Mouse (Mus musculus) liver, embryonic 12.5 days (tissue): Measurements from ENCODE around the gene Pde1b. TPM values are rescaled to one million over a fixed set of nuclear protein-coding genes. Genes with fewer than 3 reads are reported as not detected.

Experiments used
- ATAC-seq: fragments of 200-750 bp; cut with Nextera tagmentation; 2 replicates; pipeline ENCODE4 v1.8.0; 2017; ENCODE audit warnings: moderate number of reproducible peaks, mild to moderate bottlenecking, moderate library complexity
- H3K27ac ChIP-seq: fragments of 300-500 bp; sonication (generic); 2 replicates; pipeline ENCODE4 v1.5.1; 2016; ENCODE audit warnings: mild to moderate bottlenecking
- H3K27me3 ChIP-seq: fragments of 300-500 bp; sonication (generic); replicated peaks from 2 replicates; pipeline ENCODE4 v1.6.1; 2016; ENCODE audit warnings: mild to moderate bottlenecking, moderate library complexity
- H3K36me3 ChIP-seq: fragments of 300-500 bp; sonication (generic); 2 replicates; pipeline ENCODE4 v1.6.1; 2016; ENCODE audit warnings: mild to moderate bottlenecking, moderate library complexity
- H3K4me1 ChIP-seq: fragments of 300-500 bp; sonication (generic); 2 replicates; pipeline ENCODE4 v1.6.1; 2016
- H3K4me2 ChIP-seq: fragments of 300-500 bp; sonication (generic); 2 replicates; pipeline ENCODE4 v1.6.1; 2016; ENCODE audit warnings: mild to moderate bottlenecking, moderate library complexity
- H3K4me3 ChIP-seq: fragments of 300-500 bp; sonication (generic); 2 replicates; pipeline ENCODE4 v1.5.1; 2016; ENCODE audit warnings: mild to moderate bottlenecking, moderate library complexity
- H3K9ac ChIP-seq: fragments of 300-500 bp; sonication (generic); 2 replicates; pipeline ENCODE4 v1.6.1; 2016; ENCODE audit warnings: mild to moderate bottlenecking, moderate library complexity
- H3K9me3 ChIP-seq: fragments of 300-500 bp; sonication (generic); replicated peaks from 2 replicates; pipeline ENCODE4 v1.6.1; 2016; ENCODE audit warnings: mild to moderate bottlenecking, moderate library complexity
- WGBS: fragments of 180-500 bp; shearing (Covaris S2); methylation state at CpG from one replicate; pipeline ENCODE4 v1.1.7; 2016; ENCODE audit not compliant: insufficient replicate concordance; 5-methylcytosine and 5-hydroxymethylcytosine counted together
- polyA plus RNA-seq: library from polyadenylated mRNA; unstranded; fragments of >200 nt; fragmentation: Nextera tagmentation; extraction: Ambion mirVana; gene quantifications from 2 replicates; pipeline ENCODE4 v1.2.1, GENCODE M21; 2016

Pde1b gene
- polyA plus RNA-seq, 1 experiment from 2014 or later = 0.36 TPM

GRCm38 (mm10) chr15:103484490-103484889 lies 18.3 kb upstream of the Pde1b start:
- Histone ChIP-seq H3K4me3 (no peak overlapping the region), H3K27ac (no peak overlapping the region), H3K9ac (no peak overlapping the region), H3K36me3 (no peaks in the 10 kb centered on the region), H3K4me1 (no peaks in the 10 kb centered on the region), H3K9me3 (no peaks in the 10 kb centered on the region), H3K27me3 (no peaks in the 10 kb centered on the region), H3K4me2 (no peak overlapping the region)
- whole genome bisulfite sequencing = 54% methylated on average over 2 of the region's 2 CpGs
- no peak for ATAC-seq

GRCm38 (mm10) chr15:103485106-103485505 lies 17.7 kb upstream of the Pde1b start:
- Histone ChIP-seq H3K4me2 (no peak overlapping the region), H3K27ac (no peak overlapping the region), H3K36me3 (no peaks in the 10 kb centered on the region), H3K9me3 (no peaks in the 10 kb centered on the region), H3K9ac (no peak overlapping the region), H3K4me1 (no peaks in the 10 kb centered on the region), H3K27me3 (no peaks in the 10 kb centered on the region), H3K4me3 (no peak overlapping the region)
- no peak for ATAC-seq
- WGBS = 67% methylated on average over 3 of the region's 3 CpGs

DNA sequence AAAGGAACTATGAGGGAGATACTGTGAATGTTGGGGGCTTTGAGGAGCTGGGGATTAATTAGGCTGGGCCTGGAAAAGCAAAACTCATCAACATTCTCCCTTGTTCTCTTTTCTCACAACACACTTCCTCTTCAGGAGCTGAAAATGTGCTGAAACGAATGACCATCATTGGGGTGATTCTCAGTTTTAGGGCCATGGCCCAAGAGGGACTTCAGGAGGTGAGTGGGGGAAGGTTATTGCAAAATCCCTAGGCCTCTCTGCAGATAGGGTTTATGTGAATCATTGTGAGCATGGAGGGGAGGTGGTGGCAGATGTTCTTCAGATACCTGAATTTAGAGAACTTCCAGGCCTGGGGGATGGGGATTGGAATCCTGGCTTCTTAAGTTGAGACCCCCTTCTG lies 16.2 kb upstream of the Pde1b start:
- Histone ChIP-seq H3K4me3 (no peak overlapping the region), H3K27ac (no peak overlapping the region), H3K27me3 (no peaks in the 10 kb centered on the region), H3K9ac (no peak overlapping the region), H3K9me3 (no peaks in the 10 kb centered on the region), H3K4me1 (no peaks in the 10 kb centered on the region), H3K36me3 (no peaks in the 10 kb centered on the region), H3K4me2 (no peak overlapping the region)
- ATAC-seq = no peak
- 34% methylated on average over 1 of the region's 1 CpGs for WGBS

GRCm38 (mm10) chr15:103488336-103488735 lies 14.5 kb upstream of the Pde1b start:
- ATAC-seq = no peak
- H3K4me3 ChIP-seq = no peak overlapping the region
- H3K27me3 ChIP-seq = no peaks in the 10 kb centered on the region
- WGBS = 58% methylated on average over 4 of the region's 4 CpGs
- no peak overlapping the region for H3K9ac ChIP-seq
- H3K4me1 ChIP-seq = no peaks in the 10 kb centered on the region
- H3K27ac ChIP-seq = no peak overlapping the region
- no peaks in the 10 kb centered on the region for H3K9me3 ChIP-seq
- no peak overlapping the region for H3K4me2 ChIP-seq
- no peaks in the 10 kb centered on the region for H3K36me3 ChIP-seq

- no peaks in the 10 kb centered on the region for H3K4me1 ChIP-seq
- H3K27ac ChIP-seq = no peak overlapping the region
- WGBS = 71% methylated on average over 10 of the region's 10 CpGs
- no peak overlapping the region for H3K9ac ChIP-seq
- ATAC-seq = no peak
- H3K36me3 ChIP-seq = no peaks in the 10 kb centered on the region
- H3K27me3 ChIP-seq = 0 out of 2 replicates have a peak, but pooled peaks cover 11% of the 10 kb centered on the region
- no peak overlapping the region for H3K4me2 ChIP-seq
- H3K9me3 ChIP-seq = no peaks in the 10 kb centered on the region
- H3K4me3 ChIP-seq = no peak overlapping the region
Measured at GRCm38 (mm10) chr15:103496204-103497140, 6.4 kb upstream of the Pde1b start.

DNA sequence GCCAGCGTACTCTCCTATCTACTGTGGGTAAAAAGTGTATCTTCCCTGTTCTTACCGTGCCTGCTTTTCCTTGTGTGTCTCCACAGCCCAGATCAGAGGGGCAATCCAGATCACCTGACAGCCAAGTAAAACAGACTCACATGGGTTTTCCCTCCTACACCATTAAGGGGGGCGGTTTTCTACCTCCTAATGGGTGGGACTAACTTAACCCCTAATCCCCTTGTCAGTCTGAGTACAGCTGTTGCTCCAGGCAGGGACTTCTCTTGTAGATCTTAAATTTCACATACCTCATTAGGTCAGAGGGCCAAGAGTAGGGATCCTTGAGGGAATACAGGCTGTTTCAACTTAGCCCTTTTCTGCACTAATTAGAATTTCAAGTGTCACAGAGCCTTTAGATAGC lies 4.7 kb upstream of the Pde1b start:
- no peak overlapping the region for H3K4me2 ChIP-seq
- no peaks in the 10 kb centered on the region for H3K36me3 ChIP-seq
- WGBS = 57% methylated on average over 3 of the region's 3 CpGs
- peaks cover 7% of the 10 kb centered on the region; the same call in 1 of the 2 replicates for H3K4me1 ChIP-seq
- H3K27ac ChIP-seq = no peak overlapping the region
- peaks cover 24% of the 10 kb centered on the region for H3K27me3 ChIP-seq
- no peaks in the 10 kb centered on the region for H3K9me3 ChIP-seq
- no peak overlapping the region for H3K4me3 ChIP-seq
- no peak overlapping the region for H3K9ac ChIP-seq
- ATAC-seq = no peak

DNA sequence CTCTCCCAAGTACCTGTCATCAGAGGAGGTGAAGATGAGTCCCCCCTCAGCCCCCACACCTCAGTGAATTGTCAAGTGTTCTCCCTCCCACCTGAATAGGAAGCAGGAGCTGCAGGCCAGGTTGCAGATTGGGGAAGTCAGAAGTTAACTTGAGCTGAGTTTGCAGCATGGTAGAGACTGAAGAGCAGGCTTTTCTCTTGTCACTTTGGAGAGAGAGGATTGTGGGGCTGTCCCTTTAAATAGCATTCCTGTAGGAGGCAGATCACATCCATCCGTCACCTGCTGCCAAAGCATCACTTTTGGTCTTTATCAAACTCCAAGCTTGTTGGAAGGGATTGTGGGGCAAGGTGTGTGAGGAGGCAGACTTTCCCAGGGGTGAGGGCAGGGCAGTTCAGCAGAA lies 2.1 kb upstream of the Pde1b start:
- Histone ChIP-seq H3K27ac (no peak overlapping the region), H3K36me3 (no peaks in the 10 kb centered on the region), H3K9ac (no peak overlapping the region), H3K4me3 (no peak overlapping the region), H3K9me3 (no peaks in the 10 kb centered on the region), H3K4me1 (peaks cover 9% of the 10 kb centered on the region; the same call in 1 of the 2 replicates), H3K4me2 (no peak overlapping the region), H3K27me3 (peaks cover 50% of the 10 kb centered on the region)
- ATAC-seq = no peak
- 70% methylated on average over 1 of the region's 1 CpGs for WGBS

- ATAC-seq = no peak
- Histone ChIP-seq H3K9ac (no peak overlapping the region), H3K4me1 (peaks cover 9% of the 10 kb centered on the region; the same call in 1 of the 2 replicates), H3K27me3 (peaks cover 52% of the 10 kb centered on the region), H3K4me2 (no peak overlapping the region), H3K9me3 (no peaks in the 10 kb centered on the region), H3K27ac (no peak overlapping the region), H3K36me3 (no peaks in the 10 kb centered on the region), H3K4me3 (no peak overlapping the region)
- WGBS = 71% methylated on average over 2 of the region's 2 CpGs
Measured at GRCm38 (mm10) chr15:103501186-103501585, 1.6 kb upstream of the Pde1b start.

DNA sequence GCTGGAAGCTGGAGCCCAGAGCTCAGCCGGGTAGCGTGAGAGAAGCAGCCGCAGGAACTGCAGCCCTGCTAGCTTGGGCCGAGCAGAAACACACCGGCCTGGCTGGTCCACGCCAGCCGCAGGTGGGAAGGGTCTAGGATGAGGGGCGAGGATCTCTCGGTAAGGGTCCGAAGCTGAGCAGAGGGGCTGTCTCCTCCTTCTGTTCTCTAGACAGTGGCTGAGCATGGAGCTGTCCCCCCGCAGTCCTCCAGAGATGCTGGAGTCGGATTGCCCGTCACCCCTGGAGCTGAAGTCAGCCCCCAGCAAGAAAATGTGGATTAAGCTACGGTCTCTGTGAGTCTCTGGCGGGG lies 392 bp downstream of the Pde1b start:
- 0% methylated on average over 15 of the region's 15 CpGs for WGBS
- Histone ChIP-seq H3K4me3 (peak overlapping the region; percentile 50), H3K27ac (no peak overlapping the region), H3K9me3 (no peaks in the 10 kb centered on the region), H3K4me1 (peaks cover 9% of the 10 kb centered on the region; the same call in 1 of the 2 replicates), H3K9ac (peak overlapping the region; percentile 22; the same call in 1 of the 2 replicates), H3K4me2 (peak overlapping the region; percentile 76), H3K36me3 (no peaks in the 10 kb centered on the region), H3K27me3 (peaks cover 52% of the 10 kb centered on the region)
- peak; percentile 52 for ATAC-seq

- Histone ChIP-seq H3K36me3 (no peaks in the 10 kb centered on the region), H3K4me3 (no peak overlapping the region), H3K27ac (no peak overlapping the region), H3K4me2 (peak overlapping the region; percentile 76), H3K4me1 (peaks cover 9% of the 10 kb centered on the region; the same call in 1 of the 2 replicates), H3K9ac (no peak overlapping the region), H3K9me3 (no peaks in the 10 kb centered on the region), H3K27me3 (peaks cover 52% of the 10 kb centered on the region)
- 50% methylated on average over 12 of the region's 12 CpGs for WGBS
- ATAC-seq = no peak
Measured at GRCm38 (mm10) chr15:103503660-103504059, 826 bp downstream of the Pde1b start.

- WGBS = 43% methylated on average over 3 of the region's 3 CpGs
- Histone ChIP-seq H3K4me3 (no peak overlapping the region), H3K9me3 (no peaks in the 10 kb centered on the region), H3K9ac (no peak overlapping the region), H3K4me2 (no peak overlapping the region), H3K36me3 (no peaks in the 10 kb centered on the region), H3K4me1 (no peaks in the 10 kb centered on the region), H3K27ac (no peak overlapping the region), H3K27me3 (peaks cover 30% of the 10 kb centered on the region)
- ATAC-seq = no peak
Measured at GRCm38 (mm10) chr15:103509317-103509716, 6.5 kb downstream of the Pde1b start.

GRCm38 (mm10) chr15:103511652-103512051 lies 8.8 kb downstream of the Pde1b start:
- WGBS = 29% methylated on average over 1 of the region's 1 CpGs
- no peak overlapping the region for H3K4me2 ChIP-seq
- no peak for ATAC-seq
- peaks cover 25% of the 10 kb centered on the region for H3K27me3 ChIP-seq
- H3K4me3 ChIP-seq = no peak overlapping the region
- H3K9ac ChIP-seq = no peak overlapping the region
- no peaks in the 10 kb centered on the region for H3K9me3 ChIP-seq
- H3K36me3 ChIP-seq = no peaks in the 10 kb centered on the region
- no peaks in the 10 kb centered on the region for H3K4me1 ChIP-seq
- H3K27ac ChIP-seq = no peak overlapping the region
